Mouse (Mus musculus): ENCODE measurements around the gene Gm6217. TPM values are rescaled to one million over a fixed set of nuclear protein-coding genes. Genes with fewer than 3 reads are reported as not detected.

Gm6217 gene
- polyA plus RNA-seq (2014; fragmentation: Illumina TruSeq; extraction: RNeasy Lipid Tissue Mini Kit (QIAGEN cat#74804); ENCODE audit: low read depth, low replicate concordance) = not detected

DNA sequence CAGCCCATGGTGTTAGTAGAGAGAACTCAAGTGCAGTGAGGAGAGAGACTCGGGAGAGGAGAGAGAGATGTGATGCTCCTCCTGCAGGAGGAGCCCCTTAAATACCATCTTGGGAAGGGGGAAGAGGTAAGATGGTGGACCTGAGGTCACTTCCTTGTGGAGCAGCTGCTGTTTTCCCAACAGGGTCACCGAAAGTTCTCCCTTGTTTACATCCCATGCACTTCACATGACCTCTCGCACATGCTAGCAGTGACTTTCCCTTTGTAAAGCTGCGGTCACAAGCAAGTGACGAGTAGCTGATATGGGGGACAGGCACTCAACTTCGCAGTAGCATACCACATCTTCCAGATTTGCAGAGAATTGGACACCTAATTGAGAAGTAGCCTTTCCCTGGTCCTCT is at the start of gene Gm6217:
Gene Gm6217 (minus strand): TSS at position 74 of the 400 bp plus-strand sequence.

GRCm38 (mm10) chr1:82959870-82960385 is 28.7 kb upstream of the Gm6217 start, which contains the start of gene Gm47955:
Gm47955 (plus strand) TSS chr1:82960286.

GRCm38 (mm10) chr1:82955913-82956312 is 24.7 kb upstream of the Gm6217 start, which contains the start of gene Gm7544:
Gm7544 (minus strand) TSS chr1:82956013.

DNA sequence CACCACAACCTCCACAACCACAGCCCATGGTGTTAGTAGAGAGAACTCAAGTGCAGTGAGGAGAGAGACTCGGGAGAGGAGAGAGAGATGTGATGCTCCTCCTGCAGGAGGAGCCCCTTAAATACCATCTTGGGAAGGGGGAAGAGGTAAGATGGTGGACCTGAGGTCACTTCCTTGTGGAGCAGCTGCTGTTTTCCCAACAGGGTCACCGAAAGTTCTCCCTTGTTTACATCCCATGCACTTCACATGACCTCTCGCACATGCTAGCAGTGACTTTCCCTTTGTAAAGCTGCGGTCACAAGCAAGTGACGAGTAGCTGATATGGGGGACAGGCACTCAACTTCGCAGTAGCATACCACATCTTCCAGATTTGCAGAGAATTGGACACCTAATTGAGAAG is 12.1 kb upstream of the Gm6217 start, which contains the start of gene A030003K21Rik:
Gene A030003K21Rik (minus strand): TSS at position 94 of the 400 bp plus-strand sequence.

GRCm38 (mm10) chr1:82924650-82925049 is 6.5 kb downstream of the Gm6217 start, which contains the start of gene A030014E15Rik:
A030014E15Rik (plus strand) TSS chr1:82924917.

GRCm38 (mm10) chr1:82913025-82913424 is 18.2 kb downstream of the Gm6217 start, which contains the start of gene A030005L19Rik:
A030005L19Rik (plus strand) TSS chr1:82913325.

Other genes starting within 250 kb of the Gm6217 start
- 192 TPM for gene Mff, start 206.5 kb downstream of the Gm6217 start, polyA plus RNA-seq (2014; fragmentation: Illumina TruSeq; extraction: RNeasy Lipid Tissue Mini Kit (QIAGEN cat#74804); ENCODE audit: low read depth, low replicate concordance)
- not detected for gene Tm4sf20, start 162.9 kb downstream of the Gm6217 start, polyA plus RNA-seq (2014; fragmentation: Illumina TruSeq; extraction: RNeasy Lipid Tissue Mini Kit (QIAGEN cat#74804); ENCODE audit: low read depth, low replicate concordance)
- not detected for gene Gm47791, start 160.2 kb downstream of the Gm6217 start, polyA plus RNA-seq (2014; fragmentation: Illumina TruSeq; extraction: RNeasy Lipid Tissue Mini Kit (QIAGEN cat#74804); ENCODE audit: low read depth, low replicate concordance)
- 30.5 TPM for gene Agfg1, start 91.9 kb downstream of the Gm6217 start, polyA plus RNA-seq (2014; fragmentation: Illumina TruSeq; extraction: RNeasy Lipid Tissue Mini Kit (QIAGEN cat#74804); ENCODE audit: low read depth, low replicate concordance)
- gene A030005L19Rik, start 18.1 kb downstream of the Gm6217 start, polyA plus RNA-seq (2014; fragmentation: Illumina TruSeq; extraction: RNeasy Lipid Tissue Mini Kit (QIAGEN cat#74804); ENCODE audit: low read depth, low replicate concordance) = not detected
- not detected for gene A030014E15Rik, start 6.5 kb downstream of the Gm6217 start, polyA plus RNA-seq (2014; fragmentation: Illumina TruSeq; extraction: RNeasy Lipid Tissue Mini Kit (QIAGEN cat#74804); ENCODE audit: low read depth, low replicate concordance)
- not detected for gene A030003K21Rik, start 12.0 kb upstream of the Gm6217 start, polyA plus RNA-seq (2014; fragmentation: Illumina TruSeq; extraction: RNeasy Lipid Tissue Mini Kit (QIAGEN cat#74804); ENCODE audit: low read depth, low replicate concordance)
- not detected for gene Gm7544, start 24.6 kb upstream of the Gm6217 start, polyA plus RNA-seq (2014; fragmentation: Illumina TruSeq; extraction: RNeasy Lipid Tissue Mini Kit (QIAGEN cat#74804); ENCODE audit: low read depth, low replicate concordance)
- not detected for gene Gm47955, start 28.9 kb upstream of the Gm6217 start, polyA plus RNA-seq (2014; fragmentation: Illumina TruSeq; extraction: RNeasy Lipid Tissue Mini Kit (QIAGEN cat#74804); ENCODE audit: low read depth, low replicate concordance)
- gene Gm47959, start 69.1 kb upstream of the Gm6217 start, polyA plus RNA-seq (2014; fragmentation: Illumina TruSeq; extraction: RNeasy Lipid Tissue Mini Kit (QIAGEN cat#74804); ENCODE audit: low read depth, low replicate concordance) = not detected
- 0.55 TPM for gene Slc19a3, start 107.0 kb upstream of the Gm6217 start, polyA plus RNA-seq (2014; fragmentation: Illumina TruSeq; extraction: RNeasy Lipid Tissue Mini Kit (QIAGEN cat#74804); ENCODE audit: low read depth, low replicate concordance)
- not detected for gene Krtap28-10, start 111.1 kb upstream of the Gm6217 start, polyA plus RNA-seq (2014; fragmentation: Illumina TruSeq; extraction: RNeasy Lipid Tissue Mini Kit (QIAGEN cat#74804); ENCODE audit: low read depth, low replicate concordance)
- not detected for gene Gm47969, start 113.5 kb upstream of the Gm6217 start, polyA plus RNA-seq (2014; fragmentation: Illumina TruSeq; extraction: RNeasy Lipid Tissue Mini Kit (QIAGEN cat#74804); ENCODE audit: low read depth, low replicate concordance)
- gene A030005K14Rik, start 128.0 kb upstream of the Gm6217 start, polyA plus RNA-seq (2014; fragmentation: Illumina TruSeq; extraction: RNeasy Lipid Tissue Mini Kit (QIAGEN cat#74804); ENCODE audit: low read depth, low replicate concordance) = not detected
- gene Krtap28-13, start 129.5 kb upstream of the Gm6217 start, polyA plus RNA-seq (2014; fragmentation: Illumina TruSeq; extraction: RNeasy Lipid Tissue Mini Kit (QIAGEN cat#74804); ENCODE audit: low read depth, low replicate concordance) = not detected
- not detected for gene Ccl20, start 185.4 kb upstream of the Gm6217 start, polyA plus RNA-seq (2014; fragmentation: Illumina TruSeq; extraction: RNeasy Lipid Tissue Mini Kit (QIAGEN cat#74804); ENCODE audit: low read depth, low replicate concordance)
- not detected for gene Daw1, start 228.4 kb upstream of the Gm6217 start, polyA plus RNA-seq (2014; fragmentation: Illumina TruSeq; extraction: RNeasy Lipid Tissue Mini Kit (QIAGEN cat#74804); ENCODE audit: low read depth, low replicate concordance)

All from heart, adult 10 weeks (tissue).